Mouse (Mus musculus): Measurements from ENCODE around the gene Nr1i2. TPM values are rescaled to one million over a fixed set of nuclear protein-coding genes. Genes with fewer than 3 reads are reported as not detected.

Nr1i2 gene
- polyA plus RNA-seq, 1 experiment from 2014 or later, result 0.13 TPM

DNA sequence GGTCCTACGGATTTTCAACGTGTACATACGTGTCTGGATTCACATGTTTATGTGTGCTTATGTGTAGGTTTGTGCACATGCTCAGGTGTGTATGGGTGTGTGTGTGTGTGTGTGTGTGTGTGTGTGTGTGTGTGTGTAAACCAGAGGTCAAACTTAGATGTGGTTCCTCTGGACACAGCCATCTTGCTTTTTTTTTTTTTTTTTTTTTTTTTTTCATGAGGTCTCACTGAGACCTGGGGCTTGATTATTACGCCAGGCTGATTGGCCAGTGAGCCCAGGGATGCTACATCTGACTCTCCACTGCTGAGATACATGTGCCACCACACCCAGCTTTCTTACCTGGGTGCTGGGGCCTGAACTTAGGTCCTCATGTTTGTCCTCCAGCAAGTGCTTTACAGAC lies 24.5 kb upstream of the Nr1i2 start:
- no peak for ATAC-seq (replicated peaks; ENCODE audit: insufficient number of reproducible peaks, low FRiP score, low TSS enrichment)

DNA sequence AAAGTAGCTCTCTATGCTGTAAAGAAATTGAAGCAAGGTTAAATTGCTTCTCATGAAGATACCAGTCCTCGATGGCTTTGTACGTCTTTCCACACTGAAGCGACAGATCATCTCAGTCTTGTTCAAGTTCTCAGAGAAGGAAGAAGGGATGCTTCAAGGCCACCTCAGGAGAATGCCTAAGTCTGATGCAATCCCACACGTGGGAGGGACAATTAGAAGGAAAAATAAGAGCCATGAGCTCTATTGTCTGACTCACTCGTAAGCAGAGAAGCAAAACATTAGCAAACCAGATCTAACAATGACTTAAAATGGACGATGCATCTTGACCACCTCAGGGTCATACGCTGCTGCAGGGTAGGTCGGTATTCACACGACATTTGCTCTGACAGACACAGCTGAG lies 23.9 kb upstream of the Nr1i2 start:
- ATAC-seq (replicated peaks; ENCODE audit: insufficient number of reproducible peaks, low FRiP score, low TSS enrichment), result no peak
- Histone ChIP-seq H3K9me3 (replicated peaks; ENCODE audit: control insufficient read depth, low read length) (0 out of 2 replicates have a peak, but pooled peaks cover 2% of the 10 kb centered on the region), H3K4me1 (ENCODE audit: control insufficient read depth, insufficient read depth, low read length) (no peaks in the 10 kb centered on the region), H3K27me3 (ENCODE audit: control insufficient read depth, insufficient read depth, low read length) (no peaks in the 10 kb centered on the region), H3K4me3 (ENCODE audit: low read depth, low read length) (no peak overlapping the region), H3K9ac (ENCODE audit: low read depth, low read length) (no peak overlapping the region), H3K36me3 (ENCODE audit: control insufficient read depth, insufficient read depth, low read length) (no peaks in the 10 kb centered on the region), H3K27ac (ENCODE audit: low read depth, low read length) (no peak overlapping the region), H3K4me2 (no peak overlapping the region)
- 75% methylated on average over 9 of the region's 9 CpGs for WGBS (ENCODE audit: insufficient replicate concordance)

More for the DNA sequence above, 24.5 kb upstream of the Nr1i2 start:
- no peak overlapping the region for H3K27ac ChIP-seq (ENCODE audit: low read depth, low read length)
- 81% methylated on average over 4 of the region's 4 CpGs for WGBS (ENCODE audit: insufficient replicate concordance)
- no peaks in the 10 kb centered on the region for H3K27me3 ChIP-seq (ENCODE audit: control insufficient read depth, insufficient read depth, low read length)
- H3K4me3 ChIP-seq (ENCODE audit: low read depth, low read length), result no peak overlapping the region
- H3K4me2 ChIP-seq, result no peak overlapping the region
- no peaks in the 10 kb centered on the region for H3K4me1 ChIP-seq (ENCODE audit: control insufficient read depth, insufficient read depth, low read length)
- no peak overlapping the region for H3K9ac ChIP-seq (ENCODE audit: low read depth, low read length)
- H3K36me3 ChIP-seq (ENCODE audit: control insufficient read depth, insufficient read depth, low read length), result no peaks in the 10 kb centered on the region
- H3K9me3 ChIP-seq (replicated peaks; ENCODE audit: control insufficient read depth, low read length), result 0 out of 2 replicates have a peak, but pooled peaks cover 2% of the 10 kb centered on the region

DNA sequence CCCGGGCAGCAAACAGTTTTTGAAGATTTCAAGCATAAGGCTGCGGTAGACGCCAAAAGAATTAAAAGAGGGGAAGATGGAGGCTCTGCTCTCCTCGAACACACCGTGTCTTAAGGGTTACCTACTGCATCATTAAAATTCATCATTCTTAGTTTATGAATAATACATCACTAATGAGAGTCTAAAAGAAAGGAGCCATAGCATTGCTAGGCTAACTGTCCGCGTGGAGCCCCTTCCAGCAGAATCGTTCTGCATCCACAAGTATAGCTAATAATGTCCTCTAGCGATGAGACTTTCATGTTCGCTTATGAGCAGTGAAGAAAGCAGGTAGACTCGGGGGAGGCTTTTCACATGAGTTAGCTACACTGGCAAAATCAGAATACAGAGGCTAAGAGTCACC lies 13.6 kb upstream of the Nr1i2 start:
- Histone ChIP-seq H3K4me2 (no peak overlapping the region), H3K4me3 (ENCODE audit: low read depth, low read length) (no peak overlapping the region), H3K36me3 (ENCODE audit: control insufficient read depth, insufficient read depth, low read length) (no peaks in the 10 kb centered on the region), H3K4me1 (ENCODE audit: control insufficient read depth, insufficient read depth, low read length) (no peaks in the 10 kb centered on the region), H3K27me3 (ENCODE audit: control insufficient read depth, insufficient read depth, low read length) (no peaks in the 10 kb centered on the region), H3K27ac (ENCODE audit: low read depth, low read length) (no peak overlapping the region), H3K9ac (ENCODE audit: low read depth, low read length) (no peak overlapping the region), H3K9me3 (replicated peaks; ENCODE audit: control insufficient read depth, low read length) (no peaks in the 10 kb centered on the region)
- 85% methylated on average over 11 of the region's 11 CpGs for WGBS (ENCODE audit: insufficient replicate concordance)
- no peak for ATAC-seq (replicated peaks; ENCODE audit: insufficient number of reproducible peaks, low FRiP score, low TSS enrichment)

GRCm38 (mm10) chr16:38307651-38308050 lies 13.0 kb upstream of the Nr1i2 start:
- Histone ChIP-seq H3K36me3 (ENCODE audit: control insufficient read depth, insufficient read depth, low read length) (no peaks in the 10 kb centered on the region), H3K9ac (ENCODE audit: low read depth, low read length) (no peak overlapping the region), H3K4me2 (no peak overlapping the region), H3K4me3 (ENCODE audit: low read depth, low read length) (no peak overlapping the region), H3K27me3 (ENCODE audit: control insufficient read depth, insufficient read depth, low read length) (no peaks in the 10 kb centered on the region), H3K27ac (ENCODE audit: low read depth, low read length) (no peak overlapping the region), H3K4me1 (ENCODE audit: control insufficient read depth, insufficient read depth, low read length) (no peaks in the 10 kb centered on the region), H3K9me3 (replicated peaks; ENCODE audit: control insufficient read depth, low read length) (no peaks in the 10 kb centered on the region)
- no peak for ATAC-seq (replicated peaks; ENCODE audit: insufficient number of reproducible peaks, low FRiP score, low TSS enrichment)
- WGBS (ENCODE audit: insufficient replicate concordance), result 71% methylated on average over 7 of the region's 7 CpGs

DNA sequence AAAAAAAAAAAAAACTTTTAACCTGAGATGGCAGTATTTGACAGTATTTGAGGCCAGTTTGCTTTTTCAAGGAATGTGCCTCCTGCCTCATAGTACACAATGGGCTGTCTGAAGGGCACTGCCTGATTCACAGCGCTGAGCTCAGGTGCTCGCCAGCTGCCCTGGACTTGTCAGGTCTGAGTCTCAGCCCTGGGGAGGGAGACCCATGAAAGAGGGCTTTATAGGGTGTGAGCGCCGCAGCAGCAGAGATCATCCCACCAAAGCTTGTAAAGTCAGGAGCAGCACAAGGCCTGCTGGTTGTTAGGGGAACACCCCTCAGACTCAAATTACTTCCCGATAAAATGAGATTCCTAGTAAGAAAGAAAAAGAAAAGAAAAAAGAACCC lies 12.6 kb upstream of the Nr1i2 start:
- H3K27ac ChIP-seq (ENCODE audit: low read depth, low read length), result no peak overlapping the region
- no peak overlapping the region for H3K4me2 ChIP-seq
- no peak overlapping the region for H3K9ac ChIP-seq (ENCODE audit: low read depth, low read length)
- H3K36me3 ChIP-seq (ENCODE audit: control insufficient read depth, insufficient read depth, low read length), result no peaks in the 10 kb centered on the region
- no peaks in the 10 kb centered on the region for H3K4me1 ChIP-seq (ENCODE audit: control insufficient read depth, insufficient read depth, low read length)
- no peaks in the 10 kb centered on the region for H3K9me3 ChIP-seq (replicated peaks; ENCODE audit: control insufficient read depth, low read length)
- no peak overlapping the region for H3K4me3 ChIP-seq (ENCODE audit: low read depth, low read length)
- no peaks in the 10 kb centered on the region for H3K27me3 ChIP-seq (ENCODE audit: control insufficient read depth, insufficient read depth, low read length)
- no peak for ATAC-seq (replicated peaks; ENCODE audit: insufficient number of reproducible peaks, low FRiP score, low TSS enrichment)
- WGBS (ENCODE audit: insufficient replicate concordance), result 62% methylated on average over 5 of the region's 5 CpGs

DNA sequence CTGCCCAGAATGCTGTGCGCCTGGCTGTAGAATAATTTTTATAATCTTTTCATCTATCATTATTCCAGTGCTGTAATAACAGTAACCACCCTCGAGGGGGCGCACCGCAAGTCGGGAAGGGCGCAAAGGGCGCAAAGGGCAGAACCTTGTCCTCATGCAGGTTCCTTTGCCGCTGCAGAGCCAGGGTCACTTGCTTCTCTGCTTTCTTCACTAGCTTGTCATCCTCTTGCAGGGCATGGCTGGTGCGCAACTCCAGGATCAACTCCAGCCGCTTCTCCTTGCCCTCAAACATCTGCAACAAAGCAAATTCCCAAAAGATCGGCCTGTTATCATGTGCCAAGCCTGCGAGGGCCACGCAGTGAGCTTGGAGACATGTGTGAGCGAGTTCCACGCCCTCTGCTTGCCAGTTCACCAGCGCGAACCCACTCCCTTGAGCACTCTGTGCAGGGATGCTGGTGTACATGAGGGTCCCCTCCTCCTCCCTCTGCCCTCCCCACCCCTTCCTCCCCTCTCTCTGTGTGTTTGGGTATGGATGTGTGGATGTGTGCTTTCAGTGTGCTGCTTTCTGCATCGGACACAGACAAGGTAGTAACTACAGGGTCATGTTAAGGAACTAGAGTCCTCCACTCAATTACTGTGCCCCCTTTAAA lies 12.1 kb upstream of the Nr1i2 start:
- Histone ChIP-seq H3K4me3 (ENCODE audit: low read depth, low read length) (no peak overlapping the region), H3K27ac (ENCODE audit: low read depth, low read length) (no peak overlapping the region), H3K4me2 (no peak overlapping the region), H3K36me3 (ENCODE audit: control insufficient read depth, insufficient read depth, low read length) (no peaks in the 10 kb centered on the region), H3K27me3 (ENCODE audit: control insufficient read depth, insufficient read depth, low read length) (no peaks in the 10 kb centered on the region), H3K9me3 (replicated peaks; ENCODE audit: control insufficient read depth, low read length) (no peaks in the 10 kb centered on the region), H3K9ac (ENCODE audit: low read depth, low read length) (no peak overlapping the region), H3K4me1 (ENCODE audit: control insufficient read depth, insufficient read depth, low read length) (no peaks in the 10 kb centered on the region)
- no peak for ATAC-seq (replicated peaks; ENCODE audit: insufficient number of reproducible peaks, low FRiP score, low TSS enrichment)
- WGBS (ENCODE audit: insufficient replicate concordance), result 45% methylated on average over 18 of the region's 18 CpGs

DNA sequence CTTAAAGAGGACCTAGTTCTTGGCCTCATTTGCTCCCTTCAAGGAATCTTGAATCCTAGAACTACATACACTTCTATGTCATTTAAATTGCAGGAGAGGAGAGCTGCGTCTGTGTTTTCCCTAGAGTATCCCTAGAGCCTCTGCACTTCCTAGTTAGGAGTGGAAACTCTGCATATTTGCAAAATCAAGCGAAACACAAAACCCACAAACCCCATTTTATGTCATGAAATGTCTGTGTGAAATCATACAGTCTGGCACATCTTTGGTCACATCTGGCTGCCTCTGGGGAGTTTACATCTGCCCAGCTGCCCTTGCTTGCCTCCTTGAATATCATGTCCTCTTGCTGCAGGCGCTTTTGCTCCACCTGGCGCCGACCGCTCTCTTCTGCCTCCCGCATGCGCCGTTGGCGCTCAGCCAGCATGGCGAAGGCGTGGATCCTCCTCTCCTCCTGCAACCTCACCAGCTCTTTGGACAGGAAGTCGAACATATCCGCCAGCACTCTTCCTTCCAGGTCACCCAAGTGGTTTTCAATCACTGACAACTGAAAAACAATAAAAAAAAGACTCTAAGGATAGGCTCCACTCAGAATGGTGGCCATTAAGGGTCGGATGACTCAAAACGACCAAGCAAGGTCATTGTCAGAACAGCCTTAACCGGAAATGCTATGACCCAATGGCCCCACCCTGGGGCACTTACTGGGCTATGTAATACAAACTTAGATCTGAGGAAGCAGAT lies 10.0 kb upstream of the Nr1i2 start:
- WGBS (ENCODE audit: insufficient replicate concordance), result 70% methylated on average over 17 of the region's 17 CpGs
- no peak overlapping the region for H3K27ac ChIP-seq (ENCODE audit: low read depth, low read length)
- no peak overlapping the region; the same call in 1 of the 2 replicates for H3K4me2 ChIP-seq
- no peaks in the 10 kb centered on the region for H3K9me3 ChIP-seq (replicated peaks; ENCODE audit: control insufficient read depth, low read length)
- no peaks in the 10 kb centered on the region for H3K27me3 ChIP-seq (ENCODE audit: control insufficient read depth, insufficient read depth, low read length)
- ATAC-seq (replicated peaks; ENCODE audit: insufficient number of reproducible peaks, low FRiP score, low TSS enrichment), result no peak
- H3K4me3 ChIP-seq (ENCODE audit: low read depth, low read length), result no peak overlapping the region
- no peaks in the 10 kb centered on the region for H3K36me3 ChIP-seq (ENCODE audit: control insufficient read depth, insufficient read depth, low read length)
- no peak overlapping the region for H3K9ac ChIP-seq (ENCODE audit: low read depth, low read length)
- H3K4me1 ChIP-seq (ENCODE audit: control insufficient read depth, insufficient read depth, low read length), result no peaks in the 10 kb centered on the region

DNA sequence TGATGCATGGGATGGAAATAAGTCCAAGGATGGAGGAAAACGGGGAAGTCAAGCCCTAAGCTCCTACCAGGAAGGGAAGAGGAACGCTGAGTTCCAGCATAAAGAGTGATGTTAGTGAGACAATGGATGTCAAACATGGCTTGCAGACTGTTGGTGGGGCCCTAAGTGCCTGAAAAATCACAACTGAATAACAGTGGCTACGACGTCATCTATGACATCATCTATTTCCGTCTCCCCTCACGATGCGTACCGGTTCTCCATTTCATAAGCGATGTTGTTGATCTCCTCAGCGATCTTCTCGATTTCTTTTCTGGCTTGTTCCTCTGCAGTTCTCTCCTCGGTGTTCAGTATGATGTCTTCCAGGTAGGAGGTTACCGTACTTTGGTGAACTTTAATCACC lies 7.7 kb upstream of the Nr1i2 start:
- no peaks in the 10 kb centered on the region for H3K9me3 ChIP-seq (replicated peaks; ENCODE audit: control insufficient read depth, low read length)
- WGBS (ENCODE audit: insufficient replicate concordance), result 86% methylated on average over 13 of the region's 13 CpGs
- H3K36me3 ChIP-seq (ENCODE audit: control insufficient read depth, insufficient read depth, low read length), result no peaks in the 10 kb centered on the region
- H3K27me3 ChIP-seq (ENCODE audit: control insufficient read depth, insufficient read depth, low read length), result no peaks in the 10 kb centered on the region
- no peak overlapping the region for H3K4me3 ChIP-seq (ENCODE audit: low read depth, low read length)
- no peak overlapping the region for H3K4me2 ChIP-seq
- H3K4me1 ChIP-seq (ENCODE audit: control insufficient read depth, insufficient read depth, low read length), result no peaks in the 10 kb centered on the region
- ATAC-seq (replicated peaks; ENCODE audit: insufficient number of reproducible peaks, low FRiP score, low TSS enrichment), result no peak
- no peak overlapping the region for H3K27ac ChIP-seq (ENCODE audit: low read depth, low read length)
- H3K9ac ChIP-seq (ENCODE audit: low read depth, low read length), result no peak overlapping the region

DNA sequence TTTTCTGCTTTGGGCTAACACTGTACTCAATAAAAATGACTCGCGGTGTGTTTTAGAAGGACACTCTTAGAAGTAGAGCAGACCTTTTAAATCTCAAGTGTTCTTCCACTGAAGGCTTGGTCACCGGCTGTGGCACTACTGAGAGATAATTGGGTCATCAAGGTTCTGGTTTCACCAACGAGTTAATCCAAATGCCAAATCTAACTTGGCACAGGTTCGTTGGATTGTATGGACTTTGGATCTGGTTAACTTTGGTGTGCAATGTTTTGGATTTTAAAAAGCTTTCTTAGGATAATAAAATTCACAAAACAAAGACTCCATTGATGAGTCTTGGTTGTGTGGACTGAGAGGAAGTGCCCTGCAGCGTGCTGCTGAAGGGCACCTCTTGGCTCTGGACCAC lies 3.8 kb upstream of the Nr1i2 start:
- H3K9ac ChIP-seq (ENCODE audit: low read depth, low read length), result no peak overlapping the region
- H3K4me1 ChIP-seq (ENCODE audit: control insufficient read depth, insufficient read depth, low read length), result no peaks in the 10 kb centered on the region
- no peak overlapping the region for H3K4me3 ChIP-seq (ENCODE audit: low read depth, low read length)
- no peak for ATAC-seq (replicated peaks; ENCODE audit: insufficient number of reproducible peaks, low FRiP score, low TSS enrichment)
- H3K27me3 ChIP-seq (ENCODE audit: control insufficient read depth, insufficient read depth, low read length), result no peaks in the 10 kb centered on the region
- H3K27ac ChIP-seq (ENCODE audit: low read depth, low read length), result no peak overlapping the region
- no peak overlapping the region for H3K4me2 ChIP-seq
- no peaks in the 10 kb centered on the region for H3K9me3 ChIP-seq (replicated peaks; ENCODE audit: control insufficient read depth, low read length)
- WGBS (ENCODE audit: insufficient replicate concordance), result 78% methylated on average over 6 of the region's 6 CpGs
- H3K36me3 ChIP-seq (ENCODE audit: control insufficient read depth, insufficient read depth, low read length), result no peaks in the 10 kb centered on the region

Measured in heart, embryonic 11.5 days (tissue).